Mouse (Mus musculus): Measurements from ENCODE around the gene Rasl10a. TPM values are rescaled to one million over a fixed set of nuclear protein-coding genes. Genes with fewer than 3 reads are reported as not detected.
A peak's percentile ranks its signal among the peaks of the same experiment; 100 is the strongest.

Gene Rasl10a
- polyA plus RNA-seq, 2 experiments = 0.21 to 0.34 TPM

GRCm38 (mm10) chr11:5099576-5100183, 41.8 kb downstream of the Rasl10a start:
- Histone ChIP-seq H3K9me3 (ENCODE audit: control insufficient read depth, low read length) (no peaks in the 10 kb centered on the region), H3K27ac (peak overlapping the region; percentile 85), H3K27me3 (ENCODE audit: control insufficient read depth, insufficient read depth, low read length) (no peaks in the 10 kb centered on the region), H3K4me2 (ENCODE audit: low read depth) (peak overlapping the region; percentile 93), H3K4me1 (replicated peaks; ENCODE audit: control insufficient read depth in 2 of 2, insufficient read depth in 2 of 2, low read length in 1 of 2) (peaks cover 11 to 24% of the 10 kb centered on the region in 2 experiments), H3K4me3 (ENCODE audit: insufficient read depth in 1 of 2, low read depth in 2 of 2, low read length in 2 of 2) (peak overlapping the region; percentile 71 to 90), H3K9ac (replicated peaks) (peak overlapping the region; percentile 93), H3K36me3 (replicated peaks; ENCODE audit: control insufficient read depth, insufficient read depth, low read depth) (peaks cover 6% of the 10 kb centered on the region)
- DNase-seq (ENCODE audit: low read depth in 3 of 3, low spot score in 3 of 3) (peak; percentile 71 to 79 (median 74)), ATAC-seq (ENCODE audit: insufficient read depth) (peak; percentile 62)
- TF ChIP-seq EP300 (IDR thresholded peaks at IDR 0.05; ENCODE audit: low read depth) = no peak
- TF ChIP-seq CTCF (IDR thresholded peaks at IDR 0.05; ENCODE audit: low read depth) = no peak
- WGBS (ENCODE audit: insufficient replicate concordance) = under 1% methylated on average over 31 of the region's 31 CpGs

- DNase-seq (ENCODE audit: low read depth in 3 of 3, low spot score in 3 of 3) = peak in 1 of 3 experiments; percentile 23
- WGBS (ENCODE audit: insufficient replicate concordance) = under 1% methylated on average over 7 of the region's 7 CpGs
Observed at GRCm38 (mm10) chr11:5100283-5100682, 42.4 kb downstream of the Rasl10a start.

GRCm38 (mm10) chr11:5100801-5101200, 42.9 kb downstream of the Rasl10a start:
- DNase-seq (ENCODE audit: low read depth in 3 of 3, low spot score in 3 of 3) (no peak), ATAC-seq (ENCODE audit: insufficient read depth) (no peak)
- no peak overlapping the region for H3K27ac ChIP-seq
- peak overlapping the region in 1 of 2 experiments; percentile 90; a peak in 2 of 4 replicates for H3K4me3 ChIP-seq (ENCODE audit: insufficient read depth in 1 of 2, low read depth in 2 of 2, low read length in 2 of 2)
- no peaks in the 10 kb centered on the region for H3K27me3 ChIP-seq (ENCODE audit: control insufficient read depth, insufficient read depth, low read length)
- H3K4me2 ChIP-seq (ENCODE audit: low read depth) = peak overlapping the region; percentile 93
- no peaks in the 10 kb centered on the region for H3K9me3 ChIP-seq (ENCODE audit: control insufficient read depth, low read length)
- H3K36me3 ChIP-seq (replicated peaks; ENCODE audit: control insufficient read depth, insufficient read depth, low read depth) = peaks cover 6% of the 10 kb centered on the region
- TF ChIP-seq EP300 (IDR thresholded peaks at IDR 0.05; ENCODE audit: low read depth) (no peak), CTCF (IDR thresholded peaks at IDR 0.05; ENCODE audit: low read depth) (no peak)
- no peak overlapping the region for H3K9ac ChIP-seq (replicated peaks)
- WGBS (ENCODE audit: insufficient replicate concordance) = 79% methylated on average over 5 of the region's 5 CpGs
- peaks cover 11 to 23% of the 10 kb centered on the region in 2 experiments for H3K4me1 ChIP-seq (replicated peaks; ENCODE audit: control insufficient read depth in 2 of 2, insufficient read depth in 2 of 2, low read length in 1 of 2)

More at GRCm38 (mm10) chr11:5100283-5100682, 42.4 kb downstream of the Rasl10a start:
- no peak for ATAC-seq (ENCODE audit: insufficient read depth)
- H3K4me1 ChIP-seq (replicated peaks; ENCODE audit: control insufficient read depth in 2 of 2, insufficient read depth in 2 of 2, low read length in 1 of 2) = peaks cover 11 to 24% of the 10 kb centered on the region in 2 experiments
- peaks cover 6% of the 10 kb centered on the region for H3K36me3 ChIP-seq (replicated peaks; ENCODE audit: control insufficient read depth, insufficient read depth, low read depth)
- peak overlapping the region; percentile 71 to 90 for H3K4me3 ChIP-seq (ENCODE audit: insufficient read depth in 1 of 2, low read depth in 2 of 2, low read length in 2 of 2)
- peak; percentile 19; the same call in 1 of the 2 replicates for TF ChIP-seq CTCF (IDR thresholded peaks at IDR 0.05; ENCODE audit: low read depth)
- no peak for TF ChIP-seq EP300 (IDR thresholded peaks at IDR 0.05; ENCODE audit: low read depth)
- H3K27me3 ChIP-seq (ENCODE audit: control insufficient read depth, insufficient read depth, low read length) = no peaks in the 10 kb centered on the region
- peak overlapping the region; percentile 93 for H3K4me2 ChIP-seq (ENCODE audit: low read depth)
- no peaks in the 10 kb centered on the region for H3K9me3 ChIP-seq (ENCODE audit: control insufficient read depth, low read length)
- H3K27ac ChIP-seq = peak overlapping the region; percentile 85
- peak overlapping the region; percentile 93 for H3K9ac ChIP-seq (replicated peaks)

GRCm38 (mm10) chr11:5101641-5102040, 43.7 kb downstream of the Rasl10a start:
- no peak overlapping the region for H3K9ac ChIP-seq (replicated peaks)
- H3K27ac ChIP-seq = no peak overlapping the region
- TF ChIP-seq CTCF (IDR thresholded peaks at IDR 0.05; ENCODE audit: low read depth) (no peak), EP300 (IDR thresholded peaks at IDR 0.05; ENCODE audit: low read depth) (no peak)
- H3K4me2 ChIP-seq (ENCODE audit: low read depth) = no peak overlapping the region
- DNase-seq (ENCODE audit: low read depth in 3 of 3, low spot score in 3 of 3) (no peak), ATAC-seq (ENCODE audit: insufficient read depth) (no peak)
- 75% methylated on average over 6 of the region's 6 CpGs for WGBS (ENCODE audit: insufficient replicate concordance)
- no peak overlapping the region for H3K4me3 ChIP-seq (ENCODE audit: insufficient read depth in 1 of 2, low read depth in 2 of 2, low read length in 2 of 2)
- H3K4me1 ChIP-seq (replicated peaks; ENCODE audit: control insufficient read depth in 2 of 2, insufficient read depth in 2 of 2, low read length in 1 of 2) = peaks cover 6 to 19% of the 10 kb centered on the region in 2 experiments
- H3K36me3 ChIP-seq (replicated peaks; ENCODE audit: control insufficient read depth, insufficient read depth, low read depth) = peaks cover 4% of the 10 kb centered on the region
- no peaks in the 10 kb centered on the region for H3K9me3 ChIP-seq (ENCODE audit: control insufficient read depth, low read length)
- H3K27me3 ChIP-seq (ENCODE audit: control insufficient read depth, insufficient read depth, low read length) = no peaks in the 10 kb centered on the region

GRCm38 (mm10) chr11:5102384-5102783, 44.5 kb downstream of the Rasl10a start:
- Histone ChIP-seq H3K4me2 (ENCODE audit: low read depth) (peak overlapping the region; percentile 6; the same call in 1 of the 2 replicates), H3K9me3 (ENCODE audit: control insufficient read depth, low read length) (no peaks in the 10 kb centered on the region), H3K27me3 (ENCODE audit: control insufficient read depth, insufficient read depth, low read length) (no peaks in the 10 kb centered on the region), H3K9ac (replicated peaks) (no peak overlapping the region), H3K36me3 (replicated peaks; ENCODE audit: control insufficient read depth, insufficient read depth, low read depth) (peaks cover 4% of the 10 kb centered on the region), H3K4me3 (ENCODE audit: insufficient read depth in 1 of 2, low read depth in 2 of 2, low read length in 2 of 2) (no peak overlapping the region), H3K4me1 (replicated peaks; ENCODE audit: control insufficient read depth in 2 of 2, insufficient read depth in 2 of 2, low read length in 1 of 2) (peaks cover 5 to 17% of the 10 kb centered on the region in 2 experiments; a peak in 3 of 4 replicates), H3K27ac (no peak overlapping the region)
- DNase-seq (ENCODE audit: low read depth in 3 of 3, low spot score in 3 of 3) = peak in 2 of 3 experiments; percentile 18 to 50
- ATAC-seq (ENCODE audit: insufficient read depth) = no peak
- TF ChIP-seq EP300 (IDR thresholded peaks at IDR 0.05; ENCODE audit: low read depth) (peak; percentile 78), CTCF (IDR thresholded peaks at IDR 0.05; ENCODE audit: low read depth) (no peak)
- WGBS (ENCODE audit: insufficient replicate concordance) = 35% methylated on average over 7 of the region's 7 CpGs
